Mouse (Mus musculus): ENCODE results near the gene Diexf.

GRCm38 (mm10) chr1:193160317-193161032, 30.4 kb upstream of the Diexf start:
- TF ChIP-seq POLR2A (IDR thresholded peaks at IDR 0.05; ENCODE audit: low read depth, low read length) (no peak), CTCF (IDR thresholded peaks at IDR 0.05; ENCODE audit: borderline replicate concordance, insufficient read depth, low read length) (no peak)

All from embryonic fibroblast, embryonic 13.5 days (primary cell).